Mouse (Mus musculus) embryonic facial prominence, embryonic 12.5 days (tissue): ENCODE measurements at regions not wholly inside any gene's neighbourhood (a gene's known extent, or its start where the extent isn't known, plus 50 kb on each side); places are given as distances from the start of the nearest gene placed in this dataset.

Experiments
- ATAC-seq: fragments of 200-750 bp; cut with Nextera tagmentation; 2 replicates; pipeline ENCODE4 v1.8.0; 2017; ENCODE audit not compliant: insufficient number of reproducible peaks, insufficient read depth, low FRiP score, low TSS enrichment
- H3K27ac ChIP-seq: fragments of 300-500 bp; sonication (generic); 2 replicates; pipeline ENCODE4 v1.5.1; 2016; ENCODE audit warnings: mild to moderate bottlenecking
- H3K27me3 ChIP-seq: fragments of 300-500 bp; sonication (generic); 2 replicates; pipeline ENCODE4 v1.6.1; 2016; ENCODE audit warnings: mild to moderate bottlenecking, moderate library complexity
- H3K36me3 ChIP-seq: fragments of 300-500 bp; sonication (generic); 2 replicates; pipeline ENCODE4 v1.6.1; 2016; ENCODE audit warnings: mild to moderate bottlenecking
- H3K4me1 ChIP-seq: fragments of 300-500 bp; sonication (generic); 2 replicates; pipeline ENCODE4 v1.6.1; 2016
- H3K4me2 ChIP-seq: fragments of 300-500 bp; sonication (generic); replicated peaks from 2 replicates; pipeline ENCODE4 v1.6.1; 2016; ENCODE audit warnings: mild to moderate bottlenecking, moderate library complexity
- H3K4me3 ChIP-seq: fragments of 300-500 bp; sonication (generic); 2 replicates; pipeline ENCODE4 v1.5.1; 2016; ENCODE audit warnings: mild to moderate bottlenecking
- H3K9ac ChIP-seq: fragments of 300-500 bp; sonication (generic); 2 replicates; pipeline ENCODE4 v1.6.1; 2016; ENCODE audit warnings: mild to moderate bottlenecking, moderate library complexity
- H3K9me3 ChIP-seq: fragments of 300-500 bp; sonication (generic); 2 replicates; pipeline ENCODE4 v1.6.1; 2016; ENCODE audit warnings: mild to moderate bottlenecking, moderate library complexity
- WGBS: fragments of 180-500 bp; shearing (Covaris S2); methylation state at CpG from one replicate; pipeline ENCODE4 v1.1.7; 2016; 5-methylcytosine and 5-hydroxymethylcytosine counted together

- H3K4me2 ChIP-seq = no peak overlapping the region
- no peaks in the 10 kb centered on the region for H3K9me3 ChIP-seq
- WGBS = 87% methylated on average over 1 of the region's 1 CpGs
- H3K36me3 ChIP-seq = no peaks in the 10 kb centered on the region
- no peak overlapping the region for H3K4me3 ChIP-seq
- no peaks in the 10 kb centered on the region for H3K4me1 ChIP-seq
- no peak overlapping the region for H3K9ac ChIP-seq
- ATAC-seq = no peak
- H3K27me3 ChIP-seq = no peaks in the 10 kb centered on the region
- no peak overlapping the region for H3K27ac ChIP-seq
These were observed 436.7 kb downstream of the Psat1 start for GRCm38 (mm10) chr19:15510395-15510794.

- WGBS = 80% methylated on average over 1 of the region's 1 CpGs
- Histone ChIP-seq H3K27ac (no peak overlapping the region), H3K36me3 (no peaks in the 10 kb centered on the region), H3K4me1 (no peaks in the 10 kb centered on the region), H3K9ac (no peak overlapping the region), H3K27me3 (no peaks in the 10 kb centered on the region), H3K9me3 (no peaks in the 10 kb centered on the region), H3K4me2 (no peak overlapping the region), H3K4me3 (no peak overlapping the region)
- no peak for ATAC-seq
These were observed 444.2 kb downstream of the Psat1 start for GRCm38 (mm10) chr19:15502985-15503354.

DNA sequence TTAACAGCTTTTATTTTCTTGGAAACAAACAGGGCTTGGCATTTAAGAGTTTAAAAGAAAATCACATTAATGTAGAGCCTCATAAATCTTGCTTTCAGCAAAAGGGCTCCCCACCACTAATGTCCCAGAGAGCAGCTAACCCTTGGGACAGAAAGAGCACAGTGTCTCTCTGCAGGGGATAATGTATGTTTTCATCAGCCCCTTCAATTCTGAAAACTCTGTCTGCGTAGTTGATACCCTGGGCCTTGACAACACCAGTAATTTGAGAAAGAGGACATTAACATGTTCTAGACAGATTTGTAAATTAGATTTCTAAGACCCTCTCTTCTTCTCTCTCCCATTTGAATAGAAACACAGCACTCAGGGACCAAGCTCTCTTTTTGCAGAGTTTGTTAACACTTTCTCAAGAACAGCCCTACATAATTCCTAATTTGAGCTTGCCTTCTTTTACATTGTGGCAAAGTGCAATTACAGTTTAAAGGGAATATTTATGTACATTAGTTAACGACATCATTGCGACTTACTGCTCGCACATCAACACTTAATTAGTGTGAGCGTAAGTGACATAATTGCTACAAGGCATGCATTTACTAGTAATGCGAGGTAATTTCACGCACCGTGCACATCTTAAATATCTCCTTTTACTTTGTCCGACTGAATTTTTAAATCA, 444.7 kb downstream of the Psat1 start:
- Histone ChIP-seq H3K27ac (no peak overlapping the region), H3K4me3 (no peak overlapping the region), H3K4me2 (no peak overlapping the region), H3K36me3 (no peaks in the 10 kb centered on the region), H3K9me3 (no peaks in the 10 kb centered on the region), H3K27me3 (no peaks in the 10 kb centered on the region), H3K4me1 (no peaks in the 10 kb centered on the region), H3K9ac (no peak overlapping the region)
- no peak for ATAC-seq
- WGBS = 51% methylated on average over 9 of the region's 9 CpGs

GRCm38 (mm10) chr19:15495532-15495931, 451.6 kb downstream of the Psat1 start:
- WGBS = 84% methylated on average over 1 of the region's 1 CpGs
- Histone ChIP-seq H3K36me3 (no peaks in the 10 kb centered on the region), H3K4me1 (no peaks in the 10 kb centered on the region), H3K9ac (no peak overlapping the region), H3K27me3 (no peaks in the 10 kb centered on the region; the same call in 1 of the 2 replicates), H3K4me2 (no peak overlapping the region), H3K27ac (no peak overlapping the region), H3K9me3 (no peaks in the 10 kb centered on the region), H3K4me3 (no peak overlapping the region)
- ATAC-seq = no peak

- 86% methylated on average over 5 of the region's 5 CpGs for WGBS
- H3K27ac ChIP-seq = no peak overlapping the region
- no peak for ATAC-seq
These were observed 459.6 kb downstream of the Psat1 start for GRCm38 (mm10) chr19:15487576-15487975.

DNA sequence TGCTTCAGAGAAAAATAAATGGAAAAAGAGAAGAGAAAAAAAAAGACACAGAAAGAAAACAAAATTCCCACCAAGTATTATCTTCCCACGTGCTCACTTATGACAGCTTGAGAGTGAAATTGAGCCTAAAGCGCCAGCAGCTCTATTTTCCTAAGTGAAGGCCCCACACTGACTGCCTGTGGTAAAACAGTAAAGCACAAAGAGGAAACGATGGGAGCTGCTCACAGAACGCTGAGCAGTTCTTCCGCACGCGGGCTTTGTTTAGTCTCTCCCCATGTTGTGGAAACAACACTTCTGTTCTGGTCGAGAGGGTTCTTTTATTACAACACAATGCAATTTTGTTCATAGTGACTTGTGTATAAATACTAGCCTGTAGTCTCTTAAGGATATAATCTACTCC, 465.5 kb downstream of the Psat1 start:
- no peak overlapping the region for H3K4me2 ChIP-seq
- no peak overlapping the region for H3K9ac ChIP-seq
- H3K27ac ChIP-seq = no peak overlapping the region
- 42% methylated on average over 8 of the region's 8 CpGs for WGBS
- H3K4me1 ChIP-seq = no peaks in the 10 kb centered on the region
- no peak overlapping the region for H3K4me3 ChIP-seq
- ATAC-seq = no peak
- no peaks in the 10 kb centered on the region for H3K9me3 ChIP-seq
- H3K36me3 ChIP-seq = no peaks in the 10 kb centered on the region
- no peaks in the 10 kb centered on the region for H3K27me3 ChIP-seq

More at GRCm38 (mm10) chr19:15487576-15487975, 459.6 kb downstream of the Psat1 start:
- H3K4me1 ChIP-seq = no peaks in the 10 kb centered on the region
- no peak overlapping the region for H3K4me3 ChIP-seq
- no peaks in the 10 kb centered on the region for H3K36me3 ChIP-seq
- no peak overlapping the region for H3K9ac ChIP-seq
- no peaks in the 10 kb centered on the region for H3K9me3 ChIP-seq
- H3K27me3 ChIP-seq = no peaks in the 10 kb centered on the region; the same call in 1 of the 2 replicates
- no peak overlapping the region for H3K4me2 ChIP-seq

- Histone ChIP-seq H3K27me3 (no peaks in the 10 kb centered on the region), H3K4me2 (no peak overlapping the region), H3K9ac (no peak overlapping the region), H3K36me3 (no peaks in the 10 kb centered on the region), H3K27ac (no peak overlapping the region), H3K4me3 (no peak overlapping the region), H3K9me3 (no peaks in the 10 kb centered on the region), H3K4me1 (no peaks in the 10 kb centered on the region)
- ATAC-seq = no peak
- 92% methylated on average over 10 of the region's 10 CpGs for WGBS
These were observed 477.6 kb downstream of the Psat1 start for GRCm38 (mm10) chr19:15469541-15469940.

- Histone ChIP-seq H3K4me2 (no peak overlapping the region), H3K27me3 (no peaks in the 10 kb centered on the region), H3K4me3 (no peak overlapping the region), H3K4me1 (no peaks in the 10 kb centered on the region), H3K27ac (no peak overlapping the region), H3K9me3 (no peaks in the 10 kb centered on the region), H3K36me3 (no peaks in the 10 kb centered on the region), H3K9ac (no peak overlapping the region)
- ATAC-seq = no peak
- WGBS = 92% methylated on average over 8 of the region's 8 CpGs
These were observed 480.4 kb downstream of the Psat1 start for GRCm38 (mm10) chr19:15466713-15467112.

DNA sequence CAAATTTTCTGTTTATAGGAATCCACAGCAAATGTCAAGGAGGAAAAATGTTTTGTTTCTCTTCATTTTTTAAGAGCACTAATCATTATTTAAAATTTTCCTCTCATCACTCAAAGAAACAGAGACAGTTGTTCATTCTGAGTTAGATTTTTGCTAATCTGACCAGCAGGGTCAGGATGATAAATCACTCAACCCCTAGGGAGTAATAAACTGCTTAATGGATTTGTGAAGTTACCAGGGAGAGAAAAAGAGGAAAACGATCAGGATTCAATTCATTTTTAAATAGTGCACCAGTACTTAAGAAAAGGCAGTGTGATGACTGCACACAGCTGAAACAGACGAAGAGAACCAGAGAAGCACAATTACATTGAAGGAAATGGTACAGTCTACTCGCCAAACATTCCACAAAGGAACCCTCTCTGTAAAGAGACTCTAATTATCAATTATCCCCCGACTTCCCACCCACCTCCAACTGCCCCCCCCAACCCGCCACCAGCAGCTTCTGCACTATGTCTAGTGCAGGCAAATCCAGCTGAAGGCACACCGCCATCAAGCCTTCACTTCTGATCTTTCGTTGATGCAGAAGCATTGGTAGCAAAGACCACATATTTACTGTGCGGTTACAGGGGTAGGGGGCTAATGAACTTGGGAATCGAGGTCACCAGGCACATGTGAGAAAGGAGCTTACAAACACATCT, 481.9 kb downstream of the Psat1 start:
- no peaks in the 10 kb centered on the region for H3K4me1 ChIP-seq
- H3K4me2 ChIP-seq = no peak overlapping the region
- H3K9me3 ChIP-seq = no peaks in the 10 kb centered on the region
- no peak for ATAC-seq
- H3K27me3 ChIP-seq = no peaks in the 10 kb centered on the region
- H3K36me3 ChIP-seq = no peaks in the 10 kb centered on the region
- WGBS = 48% methylated on average over 9 of the region's 9 CpGs
- no peak overlapping the region for H3K4me3 ChIP-seq
- no peak overlapping the region for H3K9ac ChIP-seq
- H3K27ac ChIP-seq = no peak overlapping the region

- Histone ChIP-seq H3K27ac (no peak overlapping the region), H3K27me3 (no peaks in the 10 kb centered on the region), H3K4me1 (peaks cover 9% of the 10 kb centered on the region; the same call in 1 of the 2 replicates), H3K9me3 (no peaks in the 10 kb centered on the region), H3K4me2 (no peak overlapping the region), H3K36me3 (no peaks in the 10 kb centered on the region), H3K9ac (no peak overlapping the region), H3K4me3 (no peak overlapping the region)
- WGBS = 51% methylated on average over 4 of the region's 4 CpGs
- no peak for ATAC-seq
These were observed 489.3 kb downstream of the Psat1 start for GRCm38 (mm10) chr19:15457793-15458192.

GRCm38 (mm10) chr19:15456943-15457735, 490.0 kb downstream of the Psat1 start:
- no peak overlapping the region for H3K4me2 ChIP-seq
- H3K4me1 ChIP-seq = peaks cover 9% of the 10 kb centered on the region; the same call in 1 of the 2 replicates
- H3K36me3 ChIP-seq = no peaks in the 10 kb centered on the region
- H3K27me3 ChIP-seq = no peaks in the 10 kb centered on the region
- ATAC-seq = no peak
- H3K9me3 ChIP-seq = no peaks in the 10 kb centered on the region
- no peak overlapping the region for H3K9ac ChIP-seq
- no peak overlapping the region for H3K27ac ChIP-seq
- WGBS = 28% methylated on average over 9 of the region's 9 CpGs
- no peak overlapping the region for H3K4me3 ChIP-seq

DNA sequence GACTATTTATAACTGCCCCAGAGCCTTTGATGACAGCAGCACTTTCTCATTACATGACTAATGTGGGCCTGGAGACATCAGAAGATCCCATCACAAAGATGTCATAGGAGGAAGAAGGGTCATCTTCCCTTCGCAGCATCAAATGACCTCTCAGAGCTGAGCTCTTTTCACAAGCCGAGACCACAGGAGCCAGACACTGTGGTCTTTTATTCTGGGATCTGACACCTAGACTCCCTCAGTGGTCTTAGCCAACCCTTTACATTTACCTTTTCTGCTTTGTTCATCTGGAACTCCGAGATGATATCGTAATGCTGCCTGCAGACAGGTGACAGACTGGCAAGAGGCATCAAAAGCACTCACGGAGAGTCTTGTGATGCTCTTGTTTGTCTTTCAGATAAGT, 498.1 kb downstream of the Psat1 start:
- WGBS = 63% methylated on average over 5 of the region's 5 CpGs
- no peak for ATAC-seq
- H3K4me2 ChIP-seq = no peak overlapping the region

More for the DNA sequence above, 498.1 kb downstream of the Psat1 start:
- H3K4me3 ChIP-seq = no peak overlapping the region
- H3K4me1 ChIP-seq = no peaks in the 10 kb centered on the region
- no peaks in the 10 kb centered on the region for H3K36me3 ChIP-seq
- H3K9me3 ChIP-seq = no peaks in the 10 kb centered on the region
- H3K9ac ChIP-seq = no peak overlapping the region
- no peaks in the 10 kb centered on the region for H3K27me3 ChIP-seq
- no peak overlapping the region for H3K27ac ChIP-seq
